Mouse (Mus musculus) macrophage (primary cell): ENCODE measurements around the gene Plxna3. TPM values are rescaled to one million over a fixed set of nuclear protein-coding genes. Genes with fewer than 3 reads are reported as not detected.

Experiments used
- H3K27ac ChIP-seq: fragments of 350-480 bp; formaldehyde crosslinking; 2 replicates; pipeline ENCODE4 v1.9.0; 2021
- H3K36me3 ChIP-seq: fragments of 350-480 bp; formaldehyde crosslinking; 2 replicates; pipeline ENCODE4 v1.9.0; 2021; ENCODE audit errors: inconsistent target
- H3K4me3 ChIP-seq: fragments of 350-480 bp; formaldehyde crosslinking; 2 replicates; pipeline ENCODE4 v1.9.0; 2021; ENCODE audit errors: inconsistent target
- H3K79me2 ChIP-seq: fragments of 350-480 bp; formaldehyde crosslinking; 2 replicates; pipeline ENCODE4 v1.9.0; 2021; ENCODE audit errors: inconsistent target
- WGBS: methylation state at CpG from one replicate; pipeline ENCODE4 v1.1.7; 2026; ENCODE audit warnings: inconsistent platforms; ENCODE audit not compliant: missing documents; 5-methylcytosine and 5-hydroxymethylcytosine counted together
- polyA plus RNA-seq: library from polyadenylated mRNA; stranded (reverse); fragments of 250-400 nt; gene quantifications from 3 replicates; pipeline ENCODE4 v1.2.4, GENCODE M21; 2018; ENCODE audit warnings: inconsistent platforms
- total RNA-seq, 78 experiments: library from RNA; depleted of rRNA; stranded (reverse); fragments of 250-400 nt; gene quantifications; 1 replicate in 9 of 78; 2 replicates in 24 of 78; 3 replicates in 43 of 78; 4 replicates in 2 of 78; pipeline ENCODE4 v1.2.4; 2018; ENCODE audit warnings: inconsistent platforms in 56 of 78

Plxna3 gene
- total RNA-seq (2018; cell fraction: chromatin; rRNA removed) = 10 to 100 TPM in 16 of 26 experiments, 1 to 10 TPM in 10; 2.4 to 39.5 (median 11.6) TPM
- 1 to 10 TPM in 15 of 26 experiments, under 1 TPM in 11; 0.24 to 2.8 (median 1.3) TPM for total RNA-seq (2018; cell fraction: cytosol; rRNA removed)
- total RNA-seq (2018; cell fraction: nucleus; rRNA removed) = 10 to 100 TPM in 8 of 26 experiments, 1 to 10 TPM in 18; 1.2 to 18.6 (median 4.7) TPM
- 1.9 to 2.8 TPM (median 2.2 TPM) in 3 replicates for polyA plus RNA-seq

GRCm38 (mm10) chrX:74328725-74329161, at the start of gene Plxna3:
TSS of gene Plxna3 (plus strand) at chrX:74329066.
- peak within 1 kb of the TSS; percentile 32; the same call in 1 of the 2 replicates for H3K27ac ChIP-seq
- no peaks in the 10 kb centered on the region for H3K36me3 ChIP-seq
- no peaks in the 10 kb centered on the region for H3K79me2 ChIP-seq
- WGBS = 28% methylated on average over 12 of the region's 30 CpGs
- no peak within 1 kb of the TSS for H3K4me3 ChIP-seq

DNA sequence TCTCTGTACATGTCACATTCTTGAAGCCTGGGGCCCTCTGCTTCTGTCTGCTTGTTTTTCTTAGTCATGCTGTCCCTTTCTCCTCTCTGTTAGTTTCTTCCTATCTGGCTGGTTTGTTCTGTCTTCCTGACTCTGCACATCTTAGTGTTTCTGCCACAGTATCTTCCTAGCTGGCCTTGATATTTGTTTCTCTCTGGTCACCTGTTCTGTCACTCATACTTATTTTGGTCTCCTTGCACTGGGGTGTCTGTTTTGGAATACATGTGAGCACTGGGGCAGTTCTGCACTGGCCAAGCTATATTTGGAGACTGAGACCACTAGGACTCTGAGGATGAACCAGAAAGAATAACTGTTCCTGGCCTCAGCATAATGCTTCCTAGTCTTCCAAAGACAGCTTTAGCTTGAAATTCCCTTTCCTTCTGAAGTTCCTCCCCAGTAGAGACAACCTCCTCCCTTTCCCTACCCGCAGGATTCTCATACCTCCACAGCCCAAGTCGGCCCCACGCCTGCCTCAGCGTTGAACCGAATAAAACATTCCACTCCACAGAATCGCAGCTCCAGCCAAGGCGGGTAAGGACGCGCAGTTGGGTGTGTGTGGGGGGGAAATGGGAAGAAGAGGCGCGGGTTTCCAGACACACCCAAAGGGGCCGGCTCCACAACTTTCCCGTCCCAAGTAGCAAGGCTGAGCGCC, 47.7 kb upstream of the Plxna3 start:
- H3K36me3 ChIP-seq = no peaks in the 10 kb centered on the region
- WGBS = 23% methylated on average over 13 of the region's 14 CpGs
- peak overlapping the region; percentile 58 for H3K4me3 ChIP-seq
- H3K27ac ChIP-seq = peak overlapping the region; percentile 85
- H3K79me2 ChIP-seq = peaks cover 70% of the 10 kb centered on the region

- Histone ChIP-seq H3K79me2 (peaks cover 63% of the 10 kb centered on the region), H3K4me3 (peak within 1 kb of the TSS; percentile 58), H3K36me3 (no peaks in the 10 kb centered on the region), H3K27ac (peak within 1 kb of the TSS; percentile 85)
- WGBS = 26% methylated on average over 10 of the region's 16 CpGs
Observed at GRCm38 (mm10) chrX:74281732-74282394, 47.0 kb upstream of the Plxna3 start, which contains the start of the genes Taz and Dnase1l1. TSS of gene Taz (plus strand) at chrX:74281912. TSS of gene Dnase1l1 (minus strand) at chrX:74282337.

- 31% methylated on average over 31 of the region's 39 CpGs for WGBS
- Histone ChIP-seq H3K4me3 (peak overlapping the region; percentile 58), H3K27ac (peak overlapping the region; percentile 78), H3K36me3 (no peaks in the 10 kb centered on the region), H3K79me2 (peaks cover 57% of the 10 kb centered on the region)
Observed at GRCm38 (mm10) chrX:74282395-74283091, 46.3 kb upstream of the Plxna3 start.

- Histone ChIP-seq H3K27ac (peak overlapping the region; percentile 78), H3K4me3 (peak overlapping the region; percentile 58), H3K79me2 (peaks cover 56% of the 10 kb centered on the region), H3K36me3 (no peaks in the 10 kb centered on the region)
- WGBS = 40% methylated on average over 5 of the region's 5 CpGs
Observed at GRCm38 (mm10) chrX:74283092-74283437, 45.8 kb upstream of the Plxna3 start.

DNA sequence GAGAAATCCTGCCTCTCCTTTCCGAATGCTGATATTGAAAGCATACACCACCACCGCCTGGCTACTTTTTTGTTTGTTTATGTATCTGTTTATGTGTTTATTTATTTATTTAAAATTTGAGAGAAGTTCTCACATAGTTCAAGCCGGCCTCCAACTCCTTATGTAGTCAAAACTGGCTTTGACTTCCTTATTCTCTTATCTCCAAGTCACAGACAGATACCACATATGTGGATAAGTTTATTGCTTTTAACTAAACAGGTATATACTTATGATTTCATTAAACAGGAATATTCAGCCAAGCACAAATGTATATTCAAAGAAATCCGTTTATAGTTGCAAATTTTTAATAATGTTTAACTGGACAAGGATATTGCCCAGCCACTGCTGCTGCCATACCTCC, 35.4 kb upstream of the Plxna3 start:
- WGBS = 81% methylated on average over 4 of the region's 4 CpGs
- Histone ChIP-seq H3K36me3 (no peaks in the 10 kb centered on the region), H3K79me2 (peaks cover 14% of the 10 kb centered on the region), H3K4me3 (no peak overlapping the region), H3K27ac (no peak overlapping the region)

GRCm38 (mm10) chrX:74296538-74297448, 32.1 kb upstream of the Plxna3 start, which contains the start of gene Atp6ap1:
TSS of gene Atp6ap1 (plus strand) at chrX:74297097.
- H3K36me3 ChIP-seq = no peaks in the 10 kb centered on the region
- H3K27ac ChIP-seq = peak within 1 kb of the TSS; percentile 59
- H3K4me3 ChIP-seq = peak within 1 kb of the TSS; percentile 65
- peaks cover 36% of the 10 kb centered on the region for H3K79me2 ChIP-seq
- WGBS = 21% methylated on average over 25 of the region's 37 CpGs

- Histone ChIP-seq H3K36me3 (no peaks in the 10 kb centered on the region), H3K4me3 (no peak overlapping the region), H3K79me2 (peaks cover 51% of the 10 kb centered on the region), H3K27ac (no peak overlapping the region)
- 100% methylated on average over 1 of the region's 1 CpGs for WGBS
Observed at GRCm38 (mm10) chrX:74298348-74298747, 30.5 kb upstream of the Plxna3 start.

GRCm38 (mm10) chrX:74299721-74300120, 29.1 kb upstream of the Plxna3 start:
- WGBS = 67% methylated on average over 3 of the region's 3 CpGs
- Histone ChIP-seq H3K4me3 (no peak overlapping the region), H3K36me3 (no peaks in the 10 kb centered on the region)

GRCm38 (mm10) chrX:74304867-74305700, 23.8 kb upstream of the Plxna3 start, which contains the start of gene Gdi1:
TSS of gene Gdi1 (plus strand) at chrX:74304998.
- H3K4me3 ChIP-seq = peak within 1 kb of the TSS; percentile 58
- peaks cover 9% of the 10 kb centered on the region; the same call in 1 of the 2 replicates for H3K36me3 ChIP-seq
- H3K79me2 ChIP-seq = peaks cover 59% of the 10 kb centered on the region
- 24% methylated on average over 31 of the region's 41 CpGs for WGBS
- H3K27ac ChIP-seq = peak within 1 kb of the TSS; percentile 65

More at GRCm38 (mm10) chrX:74299721-74300120, 29.1 kb upstream of the Plxna3 start:
- Histone ChIP-seq H3K79me2 (peaks cover 54% of the 10 kb centered on the region), H3K27ac (peak overlapping the region; percentile 65)

- Histone ChIP-seq H3K36me3 (peaks cover 9% of the 10 kb centered on the region; the same call in 1 of the 2 replicates), H3K27ac (peak within 1 kb of the TSS; percentile 60), H3K79me2 (peaks cover 23% of the 10 kb centered on the region), H3K4me3 (peak within 1 kb of the TSS; percentile 51)
- WGBS = 17% methylated on average over 47 of the region's 59 CpGs
Observed at GRCm38 (mm10) chrX:74312540-74313464, 16.1 kb upstream of the Plxna3 start, which contains the start of gene Fam50a. TSS of gene Fam50a (plus strand) at chrX:74313033.

DNA sequence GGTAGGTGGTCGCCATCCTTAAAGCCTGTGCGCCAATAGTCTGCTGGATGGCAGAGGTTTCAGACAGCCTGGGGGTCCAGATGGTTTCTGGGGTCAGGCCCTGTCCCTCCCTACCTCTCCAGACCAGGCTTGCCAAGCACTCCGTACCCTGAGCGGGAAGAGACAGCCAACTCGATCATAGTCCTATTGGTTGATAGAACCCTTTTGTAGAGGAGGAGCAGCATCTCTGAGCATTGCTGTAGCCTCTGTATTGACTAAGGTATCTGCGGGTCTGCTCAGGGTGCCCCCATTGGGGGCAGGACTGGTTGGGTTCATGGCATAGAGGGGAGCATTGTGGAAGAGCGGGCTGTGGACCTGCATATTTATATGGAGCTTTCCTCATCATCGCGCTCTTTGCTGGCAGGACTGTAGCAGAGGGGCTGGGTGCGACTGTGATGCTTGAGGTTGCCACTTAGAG, 377 bp downstream of the Plxna3 start:
- no peaks in the 10 kb centered on the region for H3K36me3 ChIP-seq
- H3K79me2 ChIP-seq = no peaks in the 10 kb centered on the region
- no peak overlapping the region for H3K4me3 ChIP-seq
- no peak overlapping the region for H3K27ac ChIP-seq
- WGBS = 51% methylated on average over 9 of the region's 10 CpGs
